Mouse (Mus musculus): Measurements from ENCODE around the gene Ep400. TPM values are rescaled to one million over a fixed set of nuclear protein-coding genes. Genes with fewer than 3 reads are reported as not detected.

Gene Ep400
- total and polyA plus RNA-seq, 2 experiments, result 15.2 to 15.4 TPM

DNA sequence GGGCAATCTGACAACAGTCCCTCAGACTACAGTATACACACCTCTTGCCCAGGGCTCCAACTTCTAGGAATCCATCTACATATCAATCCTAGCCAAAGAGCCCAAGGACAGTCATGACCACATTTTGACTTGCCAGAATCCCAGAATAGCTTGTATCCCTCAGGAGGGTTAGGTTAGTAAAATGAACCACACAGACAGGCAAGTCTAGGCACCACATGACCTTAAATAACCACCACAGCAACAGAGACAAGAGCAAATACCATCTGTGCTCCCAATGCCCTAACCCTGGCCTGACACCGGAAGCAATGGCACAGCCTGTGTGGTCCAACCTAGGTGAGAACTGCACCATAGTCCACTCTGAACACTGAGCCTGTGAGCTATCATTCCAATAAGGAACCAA, 36.2 kb upstream of the Ep400 start:
- Histone ChIP-seq H3K79me2 (ENCODE audit: control insufficient read depth, insufficient read depth, low read length) (peaks cover 28% of the 10 kb centered on the region; the same call in 1 of the 2 replicates), H3K27me3 (ENCODE audit: control insufficient read depth, insufficient read depth, low read length) (no peaks in the 10 kb centered on the region), H3K4me1 (ENCODE audit: control insufficient read depth, insufficient read depth, low read length) (peaks cover 32% of the 10 kb centered on the region), H3K4me3 (ENCODE audit: insufficient read depth, low read depth, low read length) (no peak overlapping the region), H3K27ac (replicated peaks; ENCODE audit: insufficient read depth, low read depth, low read length) (peak overlapping the region; percentile 8; the same call in 1 of the 2 replicates), H3K9ac (ENCODE audit: low read depth, low read length) (no peak overlapping the region), H3K36me3 (ENCODE audit: control insufficient read depth, insufficient read depth, low read length) (peaks cover 7% of the 10 kb centered on the region; the same call in 1 of the 2 replicates)
- peak; percentile 62 for DNase-seq (ENCODE audit: extremely low read depth, low read depth, low spot score)
- TF ChIP-seq POLR2A (IDR thresholded peaks at IDR 0.05; ENCODE audit: extremely low read depth, insufficient read depth, low read length) (no peak), CTCF (IDR thresholded peaks at IDR 0.05; ENCODE audit: low read depth, low read length) (no peak)
- WGBS, result 26% methylated on average over 1 of the region's 1 CpGs

DNA sequence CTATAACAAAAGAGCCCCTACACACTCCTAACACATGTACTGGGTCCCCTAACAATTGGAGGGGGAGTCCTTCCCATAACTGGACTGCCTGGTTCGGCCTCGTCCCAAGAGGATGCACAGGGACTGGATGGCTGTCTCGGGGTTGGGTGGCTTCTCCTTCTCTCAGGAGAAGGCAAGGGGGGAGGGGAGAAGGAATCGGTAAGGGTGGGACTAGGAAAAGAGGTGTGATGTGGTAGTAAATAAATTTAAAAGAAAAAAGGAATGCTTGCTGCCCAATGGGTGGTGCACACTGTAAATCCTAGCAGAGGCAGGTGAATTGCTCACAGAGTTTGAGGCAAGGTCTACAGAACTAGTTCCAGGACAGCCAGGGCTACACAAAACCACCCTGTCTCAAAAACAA, 35.6 kb upstream of the Ep400 start:
- peaks cover 7% of the 10 kb centered on the region; the same call in 1 of the 2 replicates for H3K36me3 ChIP-seq (ENCODE audit: control insufficient read depth, insufficient read depth, low read length)
- peaks cover 28% of the 10 kb centered on the region; the same call in 1 of the 2 replicates for H3K79me2 ChIP-seq (ENCODE audit: control insufficient read depth, insufficient read depth, low read length)
- H3K27me3 ChIP-seq (ENCODE audit: control insufficient read depth, insufficient read depth, low read length), result no peaks in the 10 kb centered on the region
- H3K27ac ChIP-seq (replicated peaks; ENCODE audit: insufficient read depth, low read depth, low read length), result no peak overlapping the region
- peaks cover 37% of the 10 kb centered on the region for H3K4me1 ChIP-seq (ENCODE audit: control insufficient read depth, insufficient read depth, low read length)
- TF ChIP-seq POLR2A (IDR thresholded peaks at IDR 0.05; ENCODE audit: extremely low read depth, insufficient read depth, low read length), result no peak
- TF ChIP-seq CTCF (IDR thresholded peaks at IDR 0.05; ENCODE audit: low read depth, low read length), result no peak
- no peak for DNase-seq (ENCODE audit: extremely low read depth, low read depth, low spot score)
- 86% methylated on average over 4 of the region's 4 CpGs for whole genome bisulfite sequencing
- no peak overlapping the region for H3K9ac ChIP-seq (ENCODE audit: low read depth, low read length)
- no peak overlapping the region for H3K4me3 ChIP-seq (ENCODE audit: insufficient read depth, low read depth, low read length)

DNA sequence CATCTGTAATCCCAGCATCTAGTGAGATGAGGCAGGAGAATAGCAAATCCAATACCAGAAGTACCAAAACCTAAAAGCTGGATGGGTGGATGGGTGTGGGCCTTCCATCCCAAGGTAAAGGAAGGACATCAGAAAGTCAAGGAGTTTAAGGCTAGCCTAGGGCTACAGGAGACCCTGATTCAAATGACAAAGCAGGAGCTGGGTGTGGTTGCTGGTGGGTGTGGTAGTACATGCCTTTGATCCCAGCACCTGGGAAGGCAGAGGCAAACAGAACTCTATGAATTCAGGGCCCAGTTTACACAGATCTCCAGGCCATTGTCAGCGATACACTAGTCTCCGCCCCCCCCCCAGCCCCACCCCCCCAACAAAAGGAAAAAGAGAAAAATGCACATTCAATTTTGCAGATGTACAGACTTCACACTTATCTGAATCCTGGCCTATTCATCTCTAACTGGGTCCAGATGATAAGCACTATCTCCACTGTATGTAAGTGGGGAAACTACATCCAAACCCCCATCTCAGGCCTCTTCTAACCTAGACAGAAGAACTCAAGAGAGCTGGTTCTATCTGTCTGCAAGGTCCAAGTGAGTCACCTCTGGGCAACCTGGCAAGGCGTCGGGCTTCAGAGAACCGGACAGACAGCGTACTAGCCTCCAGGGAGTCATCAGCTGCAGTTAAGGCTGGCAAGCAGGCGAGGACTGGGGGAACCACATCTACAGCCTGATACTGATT, 33.7 kb upstream of the Ep400 start:
- Histone ChIP-seq H3K4me3 (ENCODE audit: insufficient read depth, low read depth, low read length) (no peak overlapping the region), H3K36me3 (ENCODE audit: control insufficient read depth, insufficient read depth, low read length) (peaks cover 9% of the 10 kb centered on the region; the same call in 1 of the 2 replicates), H3K4me1 (ENCODE audit: control insufficient read depth, insufficient read depth, low read length) (peaks cover 55% of the 10 kb centered on the region), H3K27me3 (ENCODE audit: control insufficient read depth, insufficient read depth, low read length) (no peaks in the 10 kb centered on the region), H3K9ac (ENCODE audit: low read depth, low read length) (no peak overlapping the region), H3K79me2 (ENCODE audit: control insufficient read depth, insufficient read depth, low read length) (peaks cover 22% of the 10 kb centered on the region; the same call in 1 of the 2 replicates), H3K27ac (replicated peaks; ENCODE audit: insufficient read depth, low read depth, low read length) (no peak overlapping the region)
- WGBS, result 82% methylated on average over 7 of the region's 7 CpGs
- DNase-seq (ENCODE audit: extremely low read depth, low read depth, low spot score), result no peak
- TF ChIP-seq CTCF (IDR thresholded peaks at IDR 0.05; ENCODE audit: low read depth, low read length), result no peak
- no peak for TF ChIP-seq POLR2A (IDR thresholded peaks at IDR 0.05; ENCODE audit: extremely low read depth, insufficient read depth, low read length)

DNA sequence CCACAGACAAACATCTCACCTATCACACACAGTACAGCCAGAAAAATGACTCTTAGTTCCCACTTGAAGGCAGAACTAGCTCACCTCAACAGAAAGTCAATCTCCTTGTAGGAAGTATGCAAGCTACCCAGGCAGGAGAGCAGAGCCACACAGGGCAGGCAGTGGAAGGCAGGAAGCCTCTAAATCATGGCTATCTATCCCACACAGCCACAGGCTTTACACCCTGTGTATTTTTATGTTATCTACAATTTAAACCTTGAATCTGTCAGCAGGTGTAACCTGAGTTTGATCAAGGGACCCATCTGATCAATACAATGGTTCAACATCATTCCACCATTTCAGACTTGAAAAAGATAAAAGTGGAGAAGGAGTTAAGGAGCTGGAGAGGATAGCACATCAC, 32.3 kb upstream of the Ep400 start:
- Histone ChIP-seq H3K4me1 (ENCODE audit: control insufficient read depth, insufficient read depth, low read length) (peaks cover 68% of the 10 kb centered on the region), H3K79me2 (ENCODE audit: control insufficient read depth, insufficient read depth, low read length) (peaks cover 20% of the 10 kb centered on the region; the same call in 1 of the 2 replicates), H3K27me3 (ENCODE audit: control insufficient read depth, insufficient read depth, low read length) (no peaks in the 10 kb centered on the region), H3K27ac (replicated peaks; ENCODE audit: insufficient read depth, low read depth, low read length) (no peak overlapping the region), H3K4me3 (ENCODE audit: insufficient read depth, low read depth, low read length) (no peak overlapping the region), H3K9ac (ENCODE audit: low read depth, low read length) (no peak overlapping the region), H3K36me3 (ENCODE audit: control insufficient read depth, insufficient read depth, low read length) (peaks cover 9% of the 10 kb centered on the region; the same call in 1 of the 2 replicates)
- no peak for TF ChIP-seq POLR2A (IDR thresholded peaks at IDR 0.05; ENCODE audit: extremely low read depth, insufficient read depth, low read length)
- no peak for TF ChIP-seq CTCF (IDR thresholded peaks at IDR 0.05; ENCODE audit: low read depth, low read length)
- DNase-seq (ENCODE audit: extremely low read depth, low read depth, low spot score), result no peak

DNA sequence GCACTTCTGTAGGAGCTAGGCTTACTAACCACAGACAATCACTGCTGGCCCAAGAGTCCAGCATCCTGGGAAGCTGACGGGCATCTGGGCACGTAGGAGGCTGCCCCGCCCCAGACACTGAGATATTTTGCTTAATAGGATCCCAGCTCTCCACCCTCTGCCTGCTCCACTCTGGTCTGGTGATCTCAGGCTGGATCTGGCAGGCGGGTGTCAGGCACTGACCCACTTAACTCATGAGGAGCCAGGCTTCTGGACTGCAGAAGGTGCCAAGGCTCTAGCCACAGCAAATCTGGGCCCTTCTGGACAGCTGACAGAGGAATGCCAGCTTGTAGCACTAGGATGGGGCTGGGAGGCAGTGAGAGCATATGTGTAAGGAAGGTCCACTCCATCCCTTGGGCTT, 31.7 kb upstream of the Ep400 start:
- Histone ChIP-seq H3K79me2 (ENCODE audit: control insufficient read depth, insufficient read depth, low read length) (peaks cover 15% of the 10 kb centered on the region; the same call in 1 of the 2 replicates), H3K4me1 (ENCODE audit: control insufficient read depth, insufficient read depth, low read length) (peaks cover 65% of the 10 kb centered on the region), H3K36me3 (ENCODE audit: control insufficient read depth, insufficient read depth, low read length) (peaks cover 9% of the 10 kb centered on the region; the same call in 1 of the 2 replicates), H3K9ac (ENCODE audit: low read depth, low read length) (no peak overlapping the region; the same call in 1 of the 2 replicates), H3K27ac (replicated peaks; ENCODE audit: insufficient read depth, low read depth, low read length) (peak overlapping the region; percentile 79), H3K27me3 (ENCODE audit: control insufficient read depth, insufficient read depth, low read length) (no peaks in the 10 kb centered on the region), H3K4me3 (ENCODE audit: insufficient read depth, low read depth, low read length) (no peak overlapping the region)
- TF ChIP-seq POLR2A (IDR thresholded peaks at IDR 0.05; ENCODE audit: extremely low read depth, insufficient read depth, low read length) (no peak), CTCF (IDR thresholded peaks at IDR 0.05; ENCODE audit: low read depth, low read length) (no peak)
- WGBS, result 33% methylated on average over 4 of the region's 4 CpGs
- peak; percentile 46 for DNase-seq (ENCODE audit: extremely low read depth, low read depth, low spot score)

Data from liver, adult 2 months (tissue).